9 mouse cellular contexts compared by ENCODE assay signal in genomic region chr9:116535709-116536108, GRCm38 (mm10).
A peak's percentile ranks its signal among the peaks of the same experiment; 100 is the strongest.
DNase-seq lines count a peak whose midpoint lies in the region; ATAC-seq and TF ChIP-seq lines count a peak whose summit lies in the region.
"Had no signal": no experiment of that assay in that cellular context is flagged by ENCODE, and none has a peak within 500 bp of the region (broad histone marks: within the 10 kb centered on the region; RNA-seq: fewer than 3 reads in every experiment).

No protein-coding gene starts in this region.

- no peaks in the 10 kb centered on the region for H3K27me3 ChIP-seq in hindbrain, embryonic 11.5 days (ENCODE audit: control insufficient read depth, insufficient read depth, low read length)
- H3K27me3 ChIP-seq in hindbrain, embryonic 14.5 days (ENCODE audit: control insufficient read depth, insufficient read depth, low read length): no peaks in the 10 kb centered on the region
- H3K27me3 ChIP-seq in ES-Bruce4 (ENCODE audit: control insufficient read depth, insufficient read depth, low read length, poor library complexity, severe bottlenecking): no peaks in the 10 kb centered on the region
- H3K27me3 ChIP-seq in limb, embryonic 10.5 days (ENCODE audit: low read depth, poor library complexity, severe bottlenecking): no peaks in the 10 kb centered on the region
- H3K27me3 ChIP-seq: liver, embryonic 15.5 days had no signal

- no peak for TF ChIP-seq POLR2A in ES-Bruce4 (IDR thresholded peaks at IDR 0.05; ENCODE audit: insufficient read depth, low read length)

- no peak overlapping the region for H3K4me3 ChIP-seq in hindbrain, embryonic 11.5 days (ENCODE audit: low read depth, low read length)
- no peak overlapping the region for H3K4me3 ChIP-seq in hindbrain, embryonic 14.5 days (replicated peaks; ENCODE audit: low read length)
- no peak overlapping the region for H3K4me3 ChIP-seq in ES-Bruce4 (ENCODE audit: low read depth, low read length)
- no peak overlapping the region for H3K4me3 ChIP-seq in limb, embryonic 10.5 days
- H3K4me3 ChIP-seq: liver, embryonic 15.5 days had no signal

- H3K9ac ChIP-seq in hindbrain, embryonic 11.5 days (ENCODE audit: low read depth, low read length): no peak overlapping the region
- no peak overlapping the region for H3K9ac ChIP-seq in hindbrain, embryonic 14.5 days
- no peak overlapping the region for H3K9ac ChIP-seq in ES-Bruce4 (ENCODE audit: low read depth, poor library complexity, severe bottlenecking)
- H3K9ac ChIP-seq: liver, embryonic 15.5 days had no signal

- peak; percentile 56 for DNase-seq in hindbrain, embryonic 11.5 days (ENCODE audit: low spot score)
- DNase-seq in hindbrain, embryonic 14.5 days (ENCODE audit: low spot score): no peak
- DNase-seq in 3T3-L1 (ENCODE audit: low read depth, low spot score) (peak; percentile 32), adipocyte (ENCODE audit: low spot score) (no peak)
- DNase-seq in limb, embryonic 10.5 days (ENCODE audit: low spot score): peak; percentile 56
- DNase-seq in urinary bladder, postnatal 10 days (ENCODE audit: low spot score): no peak
- DNase-seq in right cerebral cortex, adult 18-20 months: no peak

- no peak for TF ChIP-seq EP300 in ES-Bruce4 (IDR thresholded peaks at IDR 0.05; ENCODE audit: insufficient read depth, low read depth, low read length)

- H3K9me3 ChIP-seq in hindbrain, embryonic 11.5 days (ENCODE audit: control insufficient read depth, low read length): no peaks in the 10 kb centered on the region
- peaks cover 18% of the 10 kb centered on the region; the same call in 1 of the 2 replicates for H3K9me3 ChIP-seq in hindbrain, embryonic 14.5 days (ENCODE audit: control insufficient read depth, low read length)
- H3K9me3 ChIP-seq in ES-Bruce4 (replicated peaks; ENCODE audit: control insufficient read depth, insufficient read depth, low read length, poor library complexity, severe bottlenecking): no peaks in the 10 kb centered on the region; the same call in 1 of the 2 replicates
- H3K9me3 ChIP-seq in limb, embryonic 10.5 days (replicated peaks): no peaks in the 10 kb centered on the region
- H3K9me3 ChIP-seq: liver, embryonic 15.5 days had no signal

- no peaks in the 10 kb centered on the region for H3K36me3 ChIP-seq in hindbrain, embryonic 11.5 days (ENCODE audit: control insufficient read depth, insufficient read depth, low read length)
- no peaks in the 10 kb centered on the region for H3K36me3 ChIP-seq in hindbrain, embryonic 14.5 days (replicated peaks; ENCODE audit: control insufficient read depth, insufficient read depth)
- H3K36me3 ChIP-seq in ES-Bruce4 (ENCODE audit: control insufficient read depth, insufficient read depth, low read length, poor library complexity, severe bottlenecking): no peaks in the 10 kb centered on the region
- no peaks in the 10 kb centered on the region for H3K36me3 ChIP-seq in limb, embryonic 10.5 days
- H3K36me3 ChIP-seq: liver, embryonic 15.5 days had no signal

- no peak for ATAC-seq in hindbrain, embryonic 11.5 days (ENCODE audit: low FRiP score)
- ATAC-seq in hindbrain, embryonic 14.5 days (ENCODE audit: low FRiP score): no peak

- H3K27ac ChIP-seq in hindbrain, embryonic 11.5 days (ENCODE audit: low read depth, low read length): no peak overlapping the region
- H3K27ac ChIP-seq in hindbrain, embryonic 14.5 days: no peak overlapping the region
- no peak overlapping the region for H3K27ac ChIP-seq in ES-Bruce4 (ENCODE audit: insufficient read depth, low read length)
- H3K27ac ChIP-seq in limb, embryonic 10.5 days: no peak overlapping the region
- H3K27ac ChIP-seq: liver, embryonic 15.5 days had no signal

- no peak overlapping the region for H3K4me2 ChIP-seq in hindbrain, embryonic 11.5 days (replicated peaks; ENCODE audit: low read depth, low read length)
- no peak overlapping the region for H3K4me2 ChIP-seq in hindbrain, embryonic 14.5 days (replicated peaks)
- H3K4me2 ChIP-seq: liver, embryonic 15.5 days had no signal

- TF ChIP-seq CTCF in ES-Bruce4 (IDR thresholded peaks at IDR 0.05; ENCODE audit: low read depth, low read length): peak; percentile 42

- WGBS in hindbrain, embryonic 11.5 days: 62% methylated on average over 3 of the region's 3 CpGs
- 74% methylated on average over 3 of the region's 3 CpGs for WGBS in hindbrain, embryonic 14.5 days
- WGBS in limb, embryonic 10.5 days: 65% methylated on average over 3 of the region's 3 CpGs

- H3K4me1 ChIP-seq in hindbrain, embryonic 11.5 days (replicated peaks; ENCODE audit: control insufficient read depth, insufficient read depth, low read length): no peaks in the 10 kb centered on the region
- no peaks in the 10 kb centered on the region for H3K4me1 ChIP-seq in hindbrain, embryonic 14.5 days (replicated peaks; ENCODE audit: control insufficient read depth, insufficient read depth, low read length)
- H3K4me1 ChIP-seq in ES-Bruce4 (ENCODE audit: control insufficient read depth, insufficient read depth, low read length): no peaks in the 10 kb centered on the region
- no peaks in the 10 kb centered on the region for H3K4me1 ChIP-seq in limb, embryonic 10.5 days
- H3K4me1 ChIP-seq: liver, embryonic 15.5 days had no signal

Comparison
In these comparisons a context has a peak if more than half of its experiments do, and no peak if none do; other contexts are left out.
1. DNase-seq: peak in hindbrain, embryonic 11.5 days (single experiment), 3T3-L1 (single experiment) and limb, embryonic 10.5 days (single experiment); none in hindbrain, embryonic 14.5 days (single experiment), urinary bladder, postnatal 10 days (single experiment), right cerebral cortex, adult 18-20 months (single experiment) and adipocyte (single experiment).